Mouse (Mus musculus) E14TG2a.4 (cell line): ENCODE measurements around the gene Pfn4.

ENCODE experiments used
- H3K27me3 ChIP-seq: 2 replicates; pipeline ENCODE4 v1.6.1; 2014; ENCODE audit warnings: low read length, control low read depth; ENCODE audit not compliant: insufficient read depth
- H3K36me3 ChIP-seq: 2 replicates; pipeline ENCODE4 v1.6.1; 2014; ENCODE audit warnings: low read length, control low read depth; ENCODE audit not compliant: insufficient read depth
- H3K4me1 ChIP-seq: replicated peaks from 2 replicates; pipeline ENCODE4 v1.6.1; 2014; ENCODE audit warnings: low read depth, low read length, control low read depth
- H3K4me3 ChIP-seq: replicated peaks from 2 replicates; pipeline ENCODE4 v1.5.1; 2014; ENCODE audit warnings: mild to moderate bottlenecking, low read length
- H3K9me3 ChIP-seq: 2 replicates; pipeline ENCODE4 v1.6.1; 2014; ENCODE audit warnings: low read length, control low read depth
- CTCF ChIP-seq: conservative IDR thresholded peaks from 2 replicates; pipeline ENCODE4 v1.5.1; 2014; ENCODE audit warnings: low read length
- NANOG ChIP-seq: IDR thresholded peaks from 2 replicates; pipeline ENCODE4 v1.6.1; 2014; ENCODE audit warnings: borderline replicate concordance, low read length, mixed read lengths
- POU5F1 ChIP-seq: IDR thresholded peaks from 2 replicates; pipeline ENCODE4 v1.6.1; 2014; ENCODE audit warnings: low read length, borderline replicate concordance

Pfn4 gene

DNA sequence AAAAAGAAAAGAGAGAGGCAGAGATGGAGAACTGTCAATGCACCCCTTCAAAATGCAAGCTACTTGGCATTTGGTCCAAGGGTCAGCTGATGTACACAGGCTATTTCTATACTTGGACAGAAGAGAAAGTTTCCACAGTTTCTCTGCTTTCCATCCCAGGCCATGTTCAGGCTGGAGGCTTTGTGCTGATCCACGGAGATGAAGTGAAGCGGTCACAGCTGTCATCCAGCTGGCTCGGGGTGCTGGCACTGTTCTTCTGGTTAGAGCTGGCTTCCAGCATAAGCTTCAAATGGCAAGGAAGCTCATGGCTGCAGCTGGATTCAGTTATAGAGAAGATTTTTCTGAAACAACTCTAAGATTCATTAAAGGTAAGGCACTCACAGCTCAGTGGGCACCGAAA is 44.8 kb downstream of the Pfn4 start:
- H3K27me3 ChIP-seq = peaks cover 11% of the 10 kb centered on the region
- H3K4me1 ChIP-seq = peaks cover 18% of the 10 kb centered on the region
- TF ChIP-seq NANOG (no peak), POU5F1 (no peak), CTCF (no peak)
- H3K9me3 ChIP-seq = no peaks in the 10 kb centered on the region
- H3K36me3 ChIP-seq = no peaks in the 10 kb centered on the region
- no peak overlapping the region for H3K4me3 ChIP-seq

DNA sequence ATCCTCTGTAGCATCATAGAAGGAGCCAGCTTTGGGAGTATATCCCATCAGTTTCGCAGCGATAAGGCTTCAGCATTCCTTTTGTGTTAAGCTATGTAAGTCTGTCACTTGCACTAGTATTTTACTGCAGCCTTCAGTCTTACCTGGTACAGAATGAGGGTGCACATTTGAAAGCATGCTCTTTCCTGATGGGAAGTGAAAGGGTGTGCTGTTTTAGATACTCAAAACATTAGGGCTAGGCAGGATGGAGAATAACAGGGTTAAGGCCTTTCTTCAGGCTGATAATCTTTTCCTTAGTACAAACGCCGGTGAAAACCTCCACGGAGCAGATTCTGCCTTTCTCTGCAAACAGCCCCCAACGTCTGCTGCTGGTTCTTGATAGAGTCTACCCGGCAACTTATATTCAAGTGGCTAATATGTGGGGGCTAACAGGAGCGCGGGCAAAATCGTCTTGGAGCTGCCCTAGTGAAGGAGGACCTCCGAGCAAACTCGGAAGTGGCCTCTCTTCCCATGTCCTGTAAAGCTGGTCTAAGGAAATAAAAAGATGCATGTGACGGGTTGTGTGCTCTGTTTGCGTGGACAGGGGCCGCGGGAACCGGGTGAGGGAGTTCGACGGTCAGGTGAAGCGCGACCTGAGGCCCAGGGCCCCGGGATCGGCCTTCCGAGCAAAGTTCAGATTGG is 48.0 kb downstream of the Pfn4 start:
- TF ChIP-seq NANOG = no peak
- no peak for TF ChIP-seq POU5F1
- TF ChIP-seq CTCF = no peak
- peaks cover 25% of the 10 kb centered on the region for H3K36me3 ChIP-seq
- peaks cover 26% of the 10 kb centered on the region for H3K4me1 ChIP-seq
- H3K27me3 ChIP-seq = peaks cover 6% of the 10 kb centered on the region
- no peaks in the 10 kb centered on the region for H3K9me3 ChIP-seq
- peak overlapping the region; percentile 100 for H3K4me3 ChIP-seq

- peaks cover 32% of the 10 kb centered on the region for H3K36me3 ChIP-seq
- no peaks in the 10 kb centered on the region for H3K9me3 ChIP-seq
- peaks cover 26% of the 10 kb centered on the region for H3K4me1 ChIP-seq
- H3K27me3 ChIP-seq = peaks cover 4% of the 10 kb centered on the region
- H3K4me3 ChIP-seq = peak within 1 kb of the TSS; percentile 100
- TF ChIP-seq POU5F1 (no peak), CTCF (no peak), NANOG (no peak)
Observed at GRCm38 (mm10) chr12:4817361-4818101, 48.7 kb downstream of the Pfn4 start, which contains the start of gene Sf3b6. TSS of gene Sf3b6 (plus strand) at chr12:4817544.

GRCm38 (mm10) chr12:4827256-4827655 is 58.4 kb downstream of the Pfn4 start:
- no peaks in the 10 kb centered on the region for H3K27me3 ChIP-seq
- peaks cover 82% of the 10 kb centered on the region for H3K36me3 ChIP-seq
- TF ChIP-seq NANOG (no peak), POU5F1 (no peak), CTCF (no peak)
- H3K4me3 ChIP-seq = no peak overlapping the region
- H3K9me3 ChIP-seq = no peaks in the 10 kb centered on the region
- H3K4me1 ChIP-seq = peaks cover 24% of the 10 kb centered on the region
